Mouse (Mus musculus) common myeloid progenitor, adult 5-6 weeks (primary cell): ENCODE data around the gene S100a13. TPM values are rescaled to one million over a fixed set of nuclear protein-coding genes. Genes with fewer than 3 reads are reported as not detected.

Source experiments
- ATAC-seq: replicated peaks from 2 replicates; pipeline ENCODE4 v1.8.0; 2016; ENCODE audit warnings: low read depth, mild to moderate bottlenecking, moderate TSS enrichment, inconsistent platforms; ENCODE audit not compliant: poor library complexity, severe bottlenecking
- total RNA-seq: library from RNA; stranded (forward); fragments of 200-1000, 187-1606 nt; gene quantifications from 2 replicates; pipeline ENCODE4 v1.2.3, GENCODE M21; 2017

Gene S100a13
- total RNA-seq, 1 experiment from 2014 or later = 46.6 TPM

GRCm38 (mm10) chr3:90505216-90505615, 9.0 kb upstream of the S100a13 start:
- ATAC-seq = no peak

GRCm38 (mm10) chr3:90506362-90506761, 7.9 kb upstream of the S100a13 start:
- no peak for ATAC-seq

GRCm38 (mm10) chr3:90508287-90508949, 5.8 kb upstream of the S100a13 start:
- ATAC-seq = no peak

GRCm38 (mm10) chr3:90508950-90509746, 5.1 kb upstream of the S100a13 start, which contains the start of gene Chtop:
Chtop (minus strand) TSS chr3:90509498.
- peak; percentile 73 for ATAC-seq

GRCm38 (mm10) chr3:90509747-90510123, 4.5 kb upstream of the S100a13 start:
- ATAC-seq = no peak

- no peak for ATAC-seq
Measured at GRCm38 (mm10) chr3:90512276-90512675, 2.0 kb upstream of the S100a13 start.

- no peak for ATAC-seq
Measured at GRCm38 (mm10) chr3:90512948-90513642, 1.1 kb upstream of the S100a13 start.

- ATAC-seq = peak; percentile 80
Measured at GRCm38 (mm10) chr3:90514691-90515090, 456 bp downstream of the S100a13 start.

GRCm38 (mm10) chr3:90515242-90515641, 1.0 kb downstream of the S100a13 start:
- no peak for ATAC-seq

- no peak for ATAC-seq
Measured at GRCm38 (mm10) chr3:90515789-90516188, 1.6 kb downstream of the S100a13 start.

GRCm38 (mm10) chr3:90517711-90518110, 3.5 kb downstream of the S100a13 start:
- no peak for ATAC-seq

- ATAC-seq = peak; percentile 98
Measured at GRCm38 (mm10) chr3:90525421-90525820, 11.2 kb downstream of the S100a13 start.

- no peak for ATAC-seq
Measured at GRCm38 (mm10) chr3:90526076-90526475, 11.8 kb downstream of the S100a13 start.

- ATAC-seq = no peak
Measured at GRCm38 (mm10) chr3:90526580-90526979, 12.3 kb downstream of the S100a13 start, which contains the start of gene S100a14. S100a14 (plus strand) TSS chr3:90526856.

GRCm38 (mm10) chr3:90527291-90527873, 13.1 kb downstream of the S100a13 start:
- no peak for ATAC-seq

GRCm38 (mm10) chr3:90531713-90532112, 17.5 kb downstream of the S100a13 start:
- ATAC-seq = no peak

- no peak for ATAC-seq
Measured at GRCm38 (mm10) chr3:90535446-90535845, 21.2 kb downstream of the S100a13 start.

GRCm38 (mm10) chr3:90537141-90537904, 23.1 kb downstream of the S100a13 start, which contains the start of gene S100a16:
S100a16 (plus strand) TSS chr3:90537254.
- no peak for ATAC-seq

- ATAC-seq = no peak
Measured at GRCm38 (mm10) chr3:90537905-90538296, 23.7 kb downstream of the S100a13 start.

- no peak for ATAC-seq
Measured at GRCm38 (mm10) chr3:90540904-90541303, 26.7 kb downstream of the S100a13 start.
